In genomic region chr1:40000899-40001298, GRCm38 (mm10) we compare ENCODE assay signal across 8 mouse cellular contexts.
DNase-seq lines count a peak whose midpoint lies in the region; ATAC-seq and TF ChIP-seq lines count a peak whose summit lies in the region.

No protein-coding gene starts in this region.

- no peak for TF ChIP-seq POLR2A in spleen, adult 2 months (IDR thresholded peaks at IDR 0.05; ENCODE audit: low read depth, low read length)

- peak; percentile 49 to 52 for DNase-seq in heart, postnatal 14 days
- DNase-seq in spleen, adult 2 months (ENCODE audit: low read depth in 1 of 2, low spot score in 2 of 2): no peak
- DNase-seq in spleen, postnatal 4 days (ENCODE audit: low spot score in 2 of 2): no peak
- peak; percentile 67 to 77 for DNase-seq in cerebellum, postnatal 25 days
- DNase-seq in kidney, postnatal 14 days: peak; percentile 61
- no peak for DNase-seq in urinary bladder, postnatal 14 days (ENCODE audit: low spot score)
- DNase-seq in thymus, postnatal 4 days: no peak

- peaks cover 10% of the 10 kb centered on the region for H3K4me1 ChIP-seq in heart, embryonic 12.5 days (replicated peaks)
- no peaks in the 10 kb centered on the region for H3K4me1 ChIP-seq in spleen, adult 2 months (ENCODE audit: control insufficient read depth, insufficient read depth, insufficient read length)

- no peaks in the 10 kb centered on the region for H3K9me3 ChIP-seq in heart, embryonic 12.5 days (replicated peaks)

- H3K4me2 ChIP-seq in heart, embryonic 12.5 days: no peak overlapping the region

- H3K27me3 ChIP-seq in heart, embryonic 12.5 days (replicated peaks): no peaks in the 10 kb centered on the region
- H3K27me3 ChIP-seq in spleen, adult 2 months (ENCODE audit: control insufficient read depth, insufficient read depth, low read length): no peaks in the 10 kb centered on the region

- H3K27ac ChIP-seq in heart, embryonic 12.5 days (ENCODE audit: poor library complexity, severe bottlenecking): no peak overlapping the region
- H3K27ac ChIP-seq in spleen, adult 2 months (ENCODE audit: insufficient read depth, low read length): no peak overlapping the region

- peaks cover 84% of the 10 kb centered on the region for H3K36me3 ChIP-seq in heart, embryonic 12.5 days
- peaks cover 35% of the 10 kb centered on the region for H3K36me3 ChIP-seq in spleen, adult 2 months (ENCODE audit: control insufficient read depth, insufficient read depth, low read length)

- peak; percentile 33; the same call in 1 of the 2 replicates for TF ChIP-seq CTCF in spleen, adult 2 months (IDR thresholded peaks at IDR 0.05; ENCODE audit: extremely low read depth, insufficient read depth, insufficient read length, insufficient replicate concordance)

- H3K4me3 ChIP-seq in heart, embryonic 12.5 days: no peak overlapping the region
- no peak overlapping the region for H3K4me3 ChIP-seq in spleen, adult 2 months (ENCODE audit: extremely low read depth, insufficient read depth, insufficient read length)

- ATAC-seq in heart, embryonic 12.5 days (ENCODE audit: insufficient number of reproducible peaks, low FRiP score): no peak

- no peak overlapping the region for H3K9ac ChIP-seq in heart, embryonic 12.5 days

- WGBS in heart, embryonic 12.5 days: 66% methylated on average over 5 of the region's 5 CpGs
- 84% methylated on average over 5 of the region's 5 CpGs for WGBS in spleen, adult 2 months

- intact Hi-C loops in heart, postnatal 14 days (cut with DNase I): loop anchor here (10.0 kb wide), 1 partner anchor 544 kb away; no protein-coding TSS in a partner anchor

Comparison
In these comparisons a context has a peak if more than half of its experiments do, and no peak if none do; other contexts are left out.
1. DNase-seq: peak in heart, postnatal 14 days (2 of 2), cerebellum, postnatal 25 days (2 of 2) and kidney, postnatal 14 days (single experiment); none in spleen, adult 2 months (0 of 2), spleen, postnatal 4 days (0 of 2), urinary bladder, postnatal 14 days (single experiment) and thymus, postnatal 4 days (single experiment).